Comparison of ENCODE assay signal across 26 mouse cellular contexts in genomic region chr13:45064951-45065350, GRCm38 (mm10). TPM values are rescaled to one million over a fixed set of nuclear protein-coding genes. Genes with fewer than 3 reads are reported as not detected.
"Had no signal": no experiment of that assay in that cellular context is flagged by ENCODE, and none has a peak within 500 bp of the region (broad histone marks: within the 10 kb centered on the region; RNA-seq: fewer than 3 reads in every experiment).

No protein-coding gene starts in this region.

- H3K27ac ChIP-seq: kidney, postnatal 0 days; layer of hippocampus, adult 2 months; liver, embryonic 12.5 days; liver, embryonic 15.5 days; lung, embryonic 15.5 days; midbrain, embryonic 12.5 days; midbrain, embryonic 15.5 days; neural tube, embryonic 13.5 days; stomach, embryonic 15.5 days had no signal

- H3K36me3 ChIP-seq: liver, embryonic 12.5 days; liver, embryonic 15.5 days; lung, embryonic 15.5 days; midbrain, embryonic 12.5 days; midbrain, embryonic 15.5 days; neural tube, embryonic 13.5 days; stomach, embryonic 15.5 days had no signal

- ATAC-seq: liver, embryonic 12.5 days; midbrain, embryonic 15.5 days had no signal

- H3K4me1 ChIP-seq: liver, embryonic 15.5 days; midbrain, embryonic 12.5 days; midbrain, embryonic 15.5 days; neural tube, embryonic 13.5 days; stomach, embryonic 15.5 days had no signal

- H3K9me3 ChIP-seq: liver, embryonic 12.5 days; liver, embryonic 15.5 days; lung, embryonic 15.5 days; midbrain, embryonic 12.5 days; midbrain, embryonic 15.5 days; neural tube, embryonic 13.5 days; stomach, embryonic 15.5 days had no signal

- H3K9ac ChIP-seq: liver, embryonic 12.5 days; liver, embryonic 15.5 days; lung, embryonic 15.5 days; midbrain, embryonic 12.5 days; midbrain, embryonic 15.5 days; neural tube, embryonic 13.5 days; stomach, embryonic 15.5 days had no signal

- DNase-seq: kidney, adult 2 months; kidney, postnatal 25 days; layer of hippocampus, adult 9-11 months; lung, adult 18-20 months; lung, postnatal 10 days; lung, postnatal 36 days; retina, postnatal 1 day; right cerebral cortex, postnatal 25 days; spleen, adult 18-20 months; thymus, adult 18-20 months; thymus, postnatal 36 days had no signal

- H3K4me3 ChIP-seq: layer of hippocampus, adult 2 months; liver, embryonic 12.5 days; liver, embryonic 15.5 days; lung, embryonic 15.5 days; midbrain, embryonic 12.5 days; midbrain, embryonic 15.5 days; myocyte; neural tube, embryonic 13.5 days; stomach, embryonic 15.5 days had no signal

- H3K4me2 ChIP-seq: liver, embryonic 12.5 days; liver, embryonic 15.5 days; lung, embryonic 15.5 days; midbrain, embryonic 12.5 days; midbrain, embryonic 15.5 days; neural tube, embryonic 13.5 days; stomach, embryonic 15.5 days had no signal

- H3K27me3 ChIP-seq: lung, embryonic 15.5 days; midbrain, embryonic 12.5 days; midbrain, embryonic 15.5 days; neural tube, embryonic 13.5 days; stomach, embryonic 15.5 days had no signal

RNA-seq across cellular contexts. Expression of gene Gm9817, which starts 13.5 kb away (rescaled TPM):
- total RNA-seq: layer of hippocampus, adult 2 months; left cerebral cortex, adult 18-20 months; left cerebral cortex, postnatal 25 days; monocyte, adult 5-6 weeks; neutrophil, adult 5-6 weeks had no signal
- polyA plus RNA-seq: kidney, adult 2 months; limb, embryonic 11.5 days; liver, embryonic 12.5 days; liver, embryonic 15.5 days; lung, embryonic 15.5 days; midbrain, embryonic 12.5 days; neural tube, embryonic 13.5 days had no signal
